Mouse (Mus musculus): Measurements from ENCODE around the gene Spire2. TPM values are rescaled to one million over a fixed set of nuclear protein-coding genes. Genes with fewer than 3 reads are reported as not detected.

Spire2 gene
- polyA plus RNA-seq, 1 experiment = 0.47 TPM

GRCm38 (mm10) chr8:123298301-123298700 lies 34.2 kb upstream of the Spire2 start:
- Histone ChIP-seq H3K36me3 (replicated peaks; ENCODE audit: low read length) (peaks cover 75% of the 10 kb centered on the region), H3K9me3 (no peaks in the 10 kb centered on the region), H3K27me3 (replicated peaks) (no peaks in the 10 kb centered on the region), H3K4me3 (replicated peaks) (no peak overlapping the region), H3K4me1 (no peaks in the 10 kb centered on the region; the same call in 1 of the 2 replicates)
- TF ChIP-seq GATA1 (IDR thresholded peaks at IDR 0.05; ENCODE audit: borderline replicate concordance, low read length) (no peak), FLI1 (IDR thresholded peaks at IDR 0.05; ENCODE audit: low read length) (no peak)

DNA sequence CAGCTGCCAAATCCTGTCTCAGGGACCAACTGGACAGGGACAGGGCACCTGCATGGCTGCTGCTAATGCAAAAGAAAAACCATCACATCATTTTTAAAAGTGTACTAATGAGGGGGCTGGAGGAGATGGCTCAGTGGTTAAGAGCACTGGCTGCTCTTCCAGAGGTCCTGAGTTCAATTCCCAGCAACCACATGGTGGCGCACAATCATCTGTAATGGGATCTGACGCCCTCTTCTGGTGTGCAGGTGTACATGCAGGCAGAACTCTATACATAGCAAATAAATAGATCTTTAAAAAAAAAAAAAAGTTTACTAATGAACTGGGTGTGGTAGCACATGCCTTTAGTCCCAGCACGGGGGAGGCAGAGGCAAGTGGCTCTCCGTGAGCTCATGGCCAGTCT lies 23.8 kb upstream of the Spire2 start:
- TF ChIP-seq FLI1 (IDR thresholded peaks at IDR 0.05; ENCODE audit: low read length) (no peak), GATA1 (IDR thresholded peaks at IDR 0.05; ENCODE audit: borderline replicate concordance, low read length) (no peak)
- no peaks in the 10 kb centered on the region for H3K9me3 ChIP-seq
- H3K4me1 ChIP-seq = no peaks in the 10 kb centered on the region
- peaks cover 77% of the 10 kb centered on the region for H3K36me3 ChIP-seq (replicated peaks; ENCODE audit: low read length)
- no peak overlapping the region for H3K4me3 ChIP-seq (replicated peaks)
- H3K27me3 ChIP-seq (replicated peaks) = no peaks in the 10 kb centered on the region

GRCm38 (mm10) chr8:123317781-123318466 lies 14.6 kb upstream of the Spire2 start:
- Histone ChIP-seq H3K4me1 (peaks cover 24% of the 10 kb centered on the region), H3K9me3 (no peaks in the 10 kb centered on the region)

GRCm38 (mm10) chr8:123318467-123318911 lies 14.0 kb upstream of the Spire2 start, which contains the start of gene Fanca:
Fanca (minus strand) TSS chr8:123318576.
- Histone ChIP-seq H3K9me3 (no peaks in the 10 kb centered on the region), H3K36me3 (replicated peaks; ENCODE audit: low read length) (peaks cover 7% of the 10 kb centered on the region), H3K4me1 (peaks cover 24% of the 10 kb centered on the region), H3K27me3 (replicated peaks) (peaks cover 14% of the 10 kb centered on the region), H3K4me3 (replicated peaks) (peak within 1 kb of the TSS; percentile 94)
- TF ChIP-seq GATA1 (IDR thresholded peaks at IDR 0.05; ENCODE audit: borderline replicate concordance, low read length) (no peak), FLI1 (IDR thresholded peaks at IDR 0.05; ENCODE audit: low read length) (no peak)

More at GRCm38 (mm10) chr8:123317781-123318466, 14.6 kb upstream of the Spire2 start:
- peak overlapping the region; percentile 94 for H3K4me3 ChIP-seq (replicated peaks)
- H3K27me3 ChIP-seq (replicated peaks) = peaks cover 10% of the 10 kb centered on the region
- peaks cover 11% of the 10 kb centered on the region for H3K36me3 ChIP-seq (replicated peaks; ENCODE audit: low read length)
- no peak for TF ChIP-seq FLI1 (IDR thresholded peaks at IDR 0.05; ENCODE audit: low read length)
- TF ChIP-seq GATA1 (IDR thresholded peaks at IDR 0.05; ENCODE audit: borderline replicate concordance, low read length) = no peak

DNA sequence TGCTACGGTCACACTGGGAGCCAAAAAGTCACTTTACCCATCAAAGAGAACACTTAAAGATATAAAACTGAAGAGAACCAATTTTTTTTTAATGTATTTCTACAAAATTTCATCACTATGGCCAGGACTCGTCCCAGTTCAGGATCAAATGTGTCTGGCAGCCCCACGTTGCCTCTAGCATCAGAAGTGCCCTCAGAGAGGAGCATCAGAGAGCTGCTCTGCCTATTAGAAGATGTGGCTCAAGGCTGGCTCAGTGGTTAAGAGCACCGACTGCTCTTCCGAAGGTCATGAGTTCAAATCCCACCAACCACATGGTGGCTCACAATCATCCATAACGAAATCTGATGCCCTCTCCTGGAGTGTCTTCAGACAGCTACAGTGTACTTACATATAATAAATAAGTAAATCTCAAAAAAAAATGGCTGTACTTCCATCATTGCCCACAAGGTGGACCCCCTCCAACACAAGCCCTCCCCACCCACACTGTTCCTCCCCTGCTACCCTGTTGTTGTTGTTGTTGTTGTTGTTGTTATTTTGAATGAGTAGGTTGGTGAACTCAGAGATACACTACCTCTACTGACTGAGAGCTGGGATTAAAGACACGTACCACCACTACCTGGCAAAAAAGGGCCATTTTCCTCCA lies 12.9 kb upstream of the Spire2 start:
- Histone ChIP-seq H3K9me3 (no peaks in the 10 kb centered on the region), H3K4me1 (peaks cover 24% of the 10 kb centered on the region), H3K4me3 (replicated peaks) (no peak overlapping the region), H3K36me3 (replicated peaks; ENCODE audit: low read length) (peaks cover 2% of the 10 kb centered on the region), H3K27me3 (replicated peaks) (peaks cover 14% of the 10 kb centered on the region)
- no peak for TF ChIP-seq GATA1 (IDR thresholded peaks at IDR 0.05; ENCODE audit: borderline replicate concordance, low read length)
- TF ChIP-seq FLI1 (IDR thresholded peaks at IDR 0.05; ENCODE audit: low read length) = no peak

DNA sequence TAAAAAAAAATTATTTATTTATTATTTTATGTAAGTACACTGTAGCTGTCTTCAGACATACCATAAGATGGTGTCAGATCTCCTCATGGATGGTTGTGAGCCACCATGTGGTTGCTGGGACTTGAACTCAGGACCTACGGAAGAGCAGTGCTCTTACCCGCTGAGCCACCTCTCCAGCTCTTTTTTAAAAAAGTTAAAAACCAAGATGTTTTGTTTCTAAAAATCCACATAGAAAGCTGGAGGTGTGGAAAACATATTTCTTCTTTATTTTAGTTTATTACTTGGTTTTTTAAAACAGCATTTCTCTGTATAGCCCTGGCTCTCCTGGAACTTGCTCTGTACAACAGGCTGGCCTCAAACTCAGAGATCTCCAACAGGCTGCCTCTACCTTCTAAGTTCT lies 4.0 kb upstream of the Spire2 start:
- H3K4me1 ChIP-seq = peaks cover 35% of the 10 kb centered on the region
- peaks cover 67% of the 10 kb centered on the region for H3K27me3 ChIP-seq (replicated peaks)
- H3K4me3 ChIP-seq (replicated peaks) = no peak overlapping the region
- no peaks in the 10 kb centered on the region for H3K36me3 ChIP-seq (replicated peaks; ENCODE audit: low read length)
- TF ChIP-seq GATA1 (IDR thresholded peaks at IDR 0.05; ENCODE audit: borderline replicate concordance, low read length) (no peak), FLI1 (IDR thresholded peaks at IDR 0.05; ENCODE audit: low read length) (no peak)
- no peaks in the 10 kb centered on the region for H3K9me3 ChIP-seq

DNA sequence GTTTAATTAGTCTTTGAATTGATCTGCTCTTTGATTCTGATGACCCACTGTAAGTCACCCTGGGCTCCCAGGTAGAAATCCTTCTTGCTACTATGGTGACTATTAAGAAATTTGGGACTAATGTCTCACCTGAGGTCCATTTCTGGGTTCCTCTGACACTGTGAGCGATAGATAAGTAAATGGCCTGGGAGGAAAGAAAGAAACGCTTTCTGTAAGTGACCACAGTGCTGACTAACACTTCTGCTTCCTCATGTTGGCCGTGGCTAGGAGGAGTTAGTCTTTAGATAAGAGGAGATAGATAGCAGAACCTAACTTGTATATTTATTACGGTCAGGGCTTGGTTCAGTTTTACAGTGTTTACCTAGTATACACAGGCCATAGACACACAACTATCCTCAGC lies 3.2 kb upstream of the Spire2 start:
- Histone ChIP-seq H3K27me3 (replicated peaks) (peaks cover 75% of the 10 kb centered on the region), H3K36me3 (replicated peaks; ENCODE audit: low read length) (no peaks in the 10 kb centered on the region), H3K4me1 (peaks cover 42% of the 10 kb centered on the region), H3K4me3 (replicated peaks) (no peak overlapping the region), H3K9me3 (no peaks in the 10 kb centered on the region)
- no peak for TF ChIP-seq GATA1 (IDR thresholded peaks at IDR 0.05; ENCODE audit: borderline replicate concordance, low read length)
- TF ChIP-seq FLI1 (IDR thresholded peaks at IDR 0.05; ENCODE audit: low read length) = no peak

- TF ChIP-seq FLI1 (IDR thresholded peaks at IDR 0.05; ENCODE audit: low read length) (no peak), GATA1 (IDR thresholded peaks at IDR 0.05; ENCODE audit: borderline replicate concordance, low read length) (no peak)
- Histone ChIP-seq H3K9me3 (no peaks in the 10 kb centered on the region), H3K4me1 (peaks cover 42% of the 10 kb centered on the region), H3K36me3 (replicated peaks; ENCODE audit: low read length) (no peaks in the 10 kb centered on the region), H3K4me3 (replicated peaks) (no peak overlapping the region), H3K27me3 (replicated peaks) (peaks cover 80% of the 10 kb centered on the region)
These were observed 2.6 kb upstream of the Spire2 start for GRCm38 (mm10) chr8:123329961-123330360.

- no peaks in the 10 kb centered on the region for H3K36me3 ChIP-seq (replicated peaks; ENCODE audit: low read length)
- no peak overlapping the region for H3K4me3 ChIP-seq (replicated peaks)
- no peaks in the 10 kb centered on the region for H3K9me3 ChIP-seq
- TF ChIP-seq FLI1 (IDR thresholded peaks at IDR 0.05; ENCODE audit: low read length) (no peak), GATA1 (IDR thresholded peaks at IDR 0.05; ENCODE audit: borderline replicate concordance, low read length) (no peak)
- H3K4me1 ChIP-seq = peaks cover 42% of the 10 kb centered on the region
- peaks cover 80% of the 10 kb centered on the region for H3K27me3 ChIP-seq (replicated peaks)
These were observed 1.8 kb upstream of the Spire2 start for GRCm38 (mm10) chr8:123330701-123331100.

DNA sequence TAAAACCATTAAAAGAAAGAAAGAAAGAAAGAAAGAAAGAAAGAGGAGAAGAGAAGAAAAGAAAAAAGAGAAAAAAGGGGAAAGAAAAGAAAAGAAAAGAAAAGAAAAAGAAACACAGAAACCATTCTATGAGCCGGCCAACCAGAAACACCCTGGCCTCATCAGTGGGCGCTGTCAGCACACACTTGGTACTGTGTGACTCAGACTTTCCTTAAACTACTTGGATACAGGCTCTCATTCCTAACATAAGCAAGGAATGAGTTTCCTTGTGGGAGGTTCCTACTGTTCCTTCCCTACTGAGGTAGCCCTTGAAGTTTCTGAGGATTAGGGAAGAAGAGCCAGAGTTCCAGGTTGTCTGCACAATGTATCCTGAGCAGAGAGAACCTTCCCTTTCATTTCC lies 1.2 kb upstream of the Spire2 start:
- peaks cover 42% of the 10 kb centered on the region for H3K4me1 ChIP-seq
- TF ChIP-seq FLI1 (IDR thresholded peaks at IDR 0.05; ENCODE audit: low read length) (no peak), GATA1 (IDR thresholded peaks at IDR 0.05; ENCODE audit: borderline replicate concordance, low read length) (no peak)
- H3K4me3 ChIP-seq (replicated peaks) = no peak overlapping the region
- peaks cover 77% of the 10 kb centered on the region for H3K27me3 ChIP-seq (replicated peaks)
- no peaks in the 10 kb centered on the region for H3K36me3 ChIP-seq (replicated peaks; ENCODE audit: low read length)
- no peaks in the 10 kb centered on the region for H3K9me3 ChIP-seq
